Mouse (Mus musculus) CH12.LX (cell line): ENCODE results near the gene Phc2.

Source experiments
- CHD2 ChIP-seq: IDR thresholded peaks from 2 replicates; pipeline ENCODE4 v1.6.1; 2011; ENCODE audit warnings: low read length, improper control_type of control experiment
- CTCF ChIP-seq, 2 experiments: IDR thresholded peaks in 1 of 2; conservative IDR thresholded peaks in 1 of 2; 2 replicates each; pipeline ENCODE4 v1.5.1; 2011 to 2012; ENCODE audit warnings: low read depth in 2 of 2, low read length in 2 of 2, improper control_type of control experiment in 1 of 2, inconsistent platforms in 1 of 2, mild to moderate bottlenecking in 1 of 2, moderate library complexity in 1 of 2
- POLR2A ChIP-seq: IDR thresholded peaks from 2 replicates; pipeline ENCODE4 v1.6.1; 2011; ENCODE audit warnings: low read depth, mild to moderate bottlenecking, improper control_type of control experiment, low read length
- RCOR1 ChIP-seq: conservative IDR thresholded peaks from 2 replicates; pipeline ENCODE4 v1.6.1; 2012; ENCODE audit warnings: low read depth, mild to moderate bottlenecking, inconsistent platforms, low read length, improper control_type of control experiment
- TCF12 ChIP-seq: IDR thresholded peaks from 2 replicates; pipeline ENCODE4 v1.6.1; 2014; ENCODE audit warnings: low read depth, mild to moderate bottlenecking, inconsistent platforms, low read length, improper control_type of control experiment
- ZMIZ1 ChIP-seq: IDR thresholded peaks from 2 replicates; pipeline ENCODE4 v1.6.1; 2012; ENCODE audit warnings: low read depth, mild to moderate bottlenecking, inconsistent platforms, low read length, improper control_type of control experiment

- TF ChIP-seq POLR2A = no peak
- no peak for TF ChIP-seq CTCF (conservative IDR thresholded peaks at IDR 0.05 in 1 of 2, IDR thresholded peaks at IDR 0.05 in 1 of 2; ENCODE audit: low read depth in 2 of 2, low read length in 2 of 2)
- no peak for TF ChIP-seq CHD2
- no peak for TF ChIP-seq TCF12
- no peak for TF ChIP-seq RCOR1
- no peak for TF ChIP-seq ZMIZ1
These were observed 83.5 kb downstream of the Phc2 start for GRCm38 (mm10) chr4:128737825-128738610.
